Mouse (Mus musculus): Measurements from ENCODE around the gene Nup160.

Nup160 gene

GRCm38 (mm10) chr2:90677007-90677406 is at the start of gene Nup160:
Gene Nup160 (plus strand): TSS chr2:90677215.
- no peak for DNase-seq

- DNase-seq, result no peak
These were observed 48.8 kb upstream of the Nup160 start for GRCm38 (mm10) chr2:90628261-90628660.

GRCm38 (mm10) chr2:90629552-90629951 is 47.5 kb upstream of the Nup160 start:
- DNase-seq, result no peak

GRCm38 (mm10) chr2:90631938-90632733 is 44.9 kb upstream of the Nup160 start:
- no peak for DNase-seq

GRCm38 (mm10) chr2:90634671-90635070 is 42.3 kb upstream of the Nup160 start:
- DNase-seq, result no peak

GRCm38 (mm10) chr2:90635085-90635723 is 41.8 kb upstream of the Nup160 start:
- DNase-seq, result no peak

- no peak for DNase-seq
These were observed 40.2 kb upstream of the Nup160 start for GRCm38 (mm10) chr2:90636853-90637252.

- DNase-seq, result no peak
These were observed 37.8 kb upstream of the Nup160 start for GRCm38 (mm10) chr2:90638986-90639746.

GRCm38 (mm10) chr2:90639747-90640699 is 37.0 kb upstream of the Nup160 start:
- no peak for DNase-seq

- no peak for DNase-seq
These were observed 35.9 kb upstream of the Nup160 start for GRCm38 (mm10) chr2:90641007-90641709.

- DNase-seq, result no peak
These were observed 35.3 kb upstream of the Nup160 start for GRCm38 (mm10) chr2:90641710-90642039.

GRCm38 (mm10) chr2:90647084-90647483 is 29.9 kb upstream of the Nup160 start:
- DNase-seq, result no peak

GRCm38 (mm10) chr2:90649405-90649804 is 27.6 kb upstream of the Nup160 start:
- DNase-seq, result no peak

GRCm38 (mm10) chr2:90649965-90650364 is 27.1 kb upstream of the Nup160 start:
- no peak for DNase-seq

- no peak for DNase-seq
These were observed 24.9 kb upstream of the Nup160 start for GRCm38 (mm10) chr2:90652101-90652500.

- no peak for DNase-seq
These were observed 24.0 kb upstream of the Nup160 start for GRCm38 (mm10) chr2:90652993-90653392.

GRCm38 (mm10) chr2:90655449-90655848 is 21.6 kb upstream of the Nup160 start:
- no peak for DNase-seq

GRCm38 (mm10) chr2:90658613-90659012 is 18.4 kb upstream of the Nup160 start:
- DNase-seq, result no peak

GRCm38 (mm10) chr2:90659016-90659415 is 18.0 kb upstream of the Nup160 start:
- DNase-seq, result no peak

GRCm38 (mm10) chr2:90659639-90660038 is 17.4 kb upstream of the Nup160 start:
- no peak for DNase-seq

GRCm38 (mm10) chr2:90660947-90661346 is 16.1 kb upstream of the Nup160 start:
- DNase-seq, result no peak

GRCm38 (mm10) chr2:90661426-90661825 is 15.6 kb upstream of the Nup160 start:
- no peak for DNase-seq
